Mouse (Mus musculus) bone marrow macrophage, adult 2 months (primary cell): ENCODE data around the gene 4930404H24Rik.

Experiments used
- CTCF ChIP-seq: IDR thresholded peaks from 2 replicates; pipeline ENCODE4 v1.5.1; 2012; ENCODE audit warnings: low read depth, mild to moderate bottlenecking, low read length, moderate library complexity
- POLR2A ChIP-seq: IDR thresholded peaks from 2 replicates; pipeline ENCODE4 v1.6.1; 2012; ENCODE audit warnings: mild to moderate bottlenecking, low read depth, low read length, borderline replicate concordance

GRCm38 (mm10) chr2:153511562-153511961, 19.0 kb downstream of the 4930404H24Rik start:
- TF ChIP-seq POLR2A (no peak), CTCF (no peak)
